Comparison of ENCODE assay signal across 9 mouse cellular contexts in the genomic region with DNA sequence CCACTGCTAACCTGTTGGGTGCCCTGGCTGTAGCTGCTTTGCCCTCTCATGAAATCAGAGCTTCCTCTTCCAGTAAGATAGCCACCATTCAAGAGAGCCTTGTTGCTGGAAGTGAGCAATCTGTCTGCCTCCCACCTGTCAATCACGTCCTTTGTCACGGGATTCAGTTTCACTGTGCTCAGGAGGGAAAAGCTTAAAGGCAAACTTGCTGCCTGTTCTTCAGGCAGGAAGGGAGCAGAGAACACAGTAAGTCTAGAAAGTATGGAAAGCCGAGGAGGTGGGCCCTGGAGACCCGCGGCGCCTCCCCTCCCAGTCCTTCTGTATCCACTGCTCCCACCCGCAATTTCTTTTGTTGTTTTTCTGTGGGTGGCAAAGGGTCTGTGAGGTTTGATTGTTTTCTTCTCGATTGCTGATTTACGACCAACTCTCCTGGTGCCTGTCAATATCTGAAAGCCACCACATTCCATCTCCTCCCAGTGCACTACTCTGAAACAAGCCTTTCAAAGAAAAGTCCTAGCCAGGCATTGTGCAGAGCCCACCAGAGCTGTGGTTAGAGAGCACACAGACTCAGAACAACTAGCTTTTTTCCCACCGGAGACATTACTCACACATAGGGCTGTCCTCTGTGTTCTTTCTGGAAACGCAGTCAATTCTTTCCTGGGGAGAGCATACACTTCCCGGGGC.
DNase-seq lines count a peak whose midpoint lies in the region; ATAC-seq and TF ChIP-seq lines count a peak whose summit lies in the region.
"Had no signal": no experiment of that assay in that cellular context is flagged by ENCODE, and none has a peak within 500 bp of the region (broad histone marks: within the 10 kb centered on the region; RNA-seq: fewer than 3 reads in every experiment).

No protein-coding gene starts in this region.

- no peaks in the 10 kb centered on the region for H3K36me3 ChIP-seq in heart, postnatal 0 days (replicated peaks; ENCODE audit: control insufficient read depth, insufficient read depth, low read length)
- no peaks in the 10 kb centered on the region for H3K36me3 ChIP-seq in hindbrain, embryonic 11.5 days (ENCODE audit: control insufficient read depth, insufficient read depth, low read length)
- 0 out of 2 replicates have a peak, but pooled peaks cover 6% of the 10 kb centered on the region for H3K36me3 ChIP-seq in midbrain, embryonic 12.5 days
- H3K36me3 ChIP-seq: lung, embryonic 15.5 days had no signal

- intact Hi-C loops in heart, postnatal 36 days (cut with DNase I), result no loop called here
- intact Hi-C loops in gastrocnemius, postnatal 36 days (cut with DNase I), result no loop called here

- no peak for DNase-seq in heart, postnatal 0 days (ENCODE audit: low spot score)
- no peak for DNase-seq in heart, postnatal 36 days
- DNase-seq in hindbrain, embryonic 11.5 days (ENCODE audit: low spot score), result peak; percentile 60
- no peak for DNase-seq in c-Kit-positive CD71-positive TER-119-positive erythroid progenitor cells, embryonic 14.5 days (ENCODE audit: low spot score)
- DNase-seq in cerebellum, postnatal 10 days, result no peak
- no peak for DNase-seq in gastrocnemius, postnatal 36 days

- no peak for ATAC-seq in heart, postnatal 0 days (ENCODE audit: insufficient read depth, low read depth)
- ATAC-seq in common myeloid progenitor, adult 5-6 weeks (replicated peaks; ENCODE audit: low read depth, poor library complexity, severe bottlenecking), result 0 out of 2 replicates have a peak, but pooled peaks have one; percentile 10
- peak; percentile 56 for ATAC-seq in hindbrain, embryonic 11.5 days (ENCODE audit: low FRiP score)
- ATAC-seq in midbrain, embryonic 12.5 days (ENCODE audit: low FRiP score, low read depth), result peak; percentile 27; the same call in 1 of the 2 replicates

- H3K27ac ChIP-seq in heart, postnatal 0 days (ENCODE audit: low read depth), result no peak overlapping the region
- H3K27ac ChIP-seq in hindbrain, embryonic 11.5 days (ENCODE audit: low read depth, low read length), result peak overlapping the region; percentile 56
- peak overlapping the region; percentile 64 for H3K27ac ChIP-seq in midbrain, embryonic 12.5 days (replicated peaks)
- H3K27ac ChIP-seq: lung, embryonic 15.5 days had no signal

- no peak overlapping the region for H3K9ac ChIP-seq in heart, postnatal 0 days (replicated peaks; ENCODE audit: low read depth, low read length)
- peak overlapping the region; percentile 52 for H3K9ac ChIP-seq in hindbrain, embryonic 11.5 days (ENCODE audit: low read depth, low read length)
- peak overlapping the region; percentile 46 for H3K9ac ChIP-seq in midbrain, embryonic 12.5 days (replicated peaks)
- H3K9ac ChIP-seq: lung, embryonic 15.5 days had no signal

- 40% methylated on average over 12 of the region's 12 CpGs for WGBS in heart, postnatal 0 days
- 4% methylated on average over 12 of the region's 12 CpGs for WGBS in hindbrain, embryonic 11.5 days
- WGBS in midbrain, embryonic 12.5 days, result 13% methylated on average over 12 of the region's 12 CpGs

- TF ChIP-seq EP300 in heart, postnatal 0 days (IDR thresholded peaks at IDR 0.05; ENCODE audit: low read depth), result no peak

- TF ChIP-seq CTCF in heart, postnatal 0 days (IDR thresholded peaks at IDR 0.05; ENCODE audit: low read depth), result no peak

- H3K4me3 ChIP-seq in heart, postnatal 0 days (ENCODE audit: low read depth, low read length), result no peak overlapping the region
- peak overlapping the region; percentile 25 for H3K4me3 ChIP-seq in hindbrain, embryonic 11.5 days (ENCODE audit: low read depth, low read length)
- peak overlapping the region; percentile 31 for H3K4me3 ChIP-seq in midbrain, embryonic 12.5 days
- H3K4me3 ChIP-seq: lung, embryonic 15.5 days had no signal

- peak overlapping the region; percentile 3; the same call in 1 of the 2 replicates for H3K4me2 ChIP-seq in heart, postnatal 0 days (ENCODE audit: low read depth, low read length)
- peak overlapping the region; percentile 52 for H3K4me2 ChIP-seq in hindbrain, embryonic 11.5 days (replicated peaks; ENCODE audit: low read depth, low read length)
- peak overlapping the region; percentile 52 for H3K4me2 ChIP-seq in midbrain, embryonic 12.5 days (replicated peaks)
- H3K4me2 ChIP-seq: lung, embryonic 15.5 days had no signal

- no peaks in the 10 kb centered on the region for H3K27me3 ChIP-seq in heart, postnatal 0 days (ENCODE audit: control insufficient read depth, insufficient read depth, low read length)
- H3K27me3 ChIP-seq in hindbrain, embryonic 11.5 days (ENCODE audit: control insufficient read depth, insufficient read depth, low read length), result no peaks in the 10 kb centered on the region
- H3K27me3 ChIP-seq in midbrain, embryonic 12.5 days, result no peaks in the 10 kb centered on the region

- H3K4me1 ChIP-seq in heart, postnatal 0 days (ENCODE audit: control insufficient read depth, insufficient read depth), result peaks cover 6% of the 10 kb centered on the region
- H3K4me1 ChIP-seq in hindbrain, embryonic 11.5 days (replicated peaks; ENCODE audit: control insufficient read depth, insufficient read depth, low read length), result peaks cover 14% of the 10 kb centered on the region
- H3K4me1 ChIP-seq in midbrain, embryonic 12.5 days, result peaks cover 53% of the 10 kb centered on the region
- H3K4me1 ChIP-seq: lung, embryonic 15.5 days had no signal

- H3K9me3 ChIP-seq in heart, postnatal 0 days (replicated peaks; ENCODE audit: control insufficient read depth, low read length), result no peaks in the 10 kb centered on the region
- H3K9me3 ChIP-seq in hindbrain, embryonic 11.5 days (ENCODE audit: control insufficient read depth, low read length), result no peaks in the 10 kb centered on the region
- no peaks in the 10 kb centered on the region for H3K9me3 ChIP-seq in midbrain, embryonic 12.5 days
- H3K9me3 ChIP-seq: lung, embryonic 15.5 days had no signal
